Mouse (Mus musculus) left cerebral cortex, postnatal 36 days (tissue): ENCODE data around the gene Fkbp15. TPM values are rescaled to one million over a fixed set of nuclear protein-coding genes. Genes with fewer than 3 reads are reported as not detected.

Experiments used
- DNase-seq, 2 experiments: peaks; one replicate each; pipeline ENCODE4 v3.0.0; 2021 to 2022; ENCODE audit warnings: low spot score in 2 of 2, mixed read lengths in 1 of 2
- intact Hi-C: fragments of 180-260 bp; cut with DNase I; formaldehyde crosslinking; loops from one replicate; pipeline ENCODE4 v1.15.1; 2025
- total RNA-seq, 2 experiments: library from RNA; stranded (reverse); gene quantifications; 2 replicates each; pipeline ENCODE4 v1.2.3; 2021

The Fkbp15 gene
- 10 to 100 TPM; 34.5 to 38.9 TPM for total RNA-seq

DNA sequence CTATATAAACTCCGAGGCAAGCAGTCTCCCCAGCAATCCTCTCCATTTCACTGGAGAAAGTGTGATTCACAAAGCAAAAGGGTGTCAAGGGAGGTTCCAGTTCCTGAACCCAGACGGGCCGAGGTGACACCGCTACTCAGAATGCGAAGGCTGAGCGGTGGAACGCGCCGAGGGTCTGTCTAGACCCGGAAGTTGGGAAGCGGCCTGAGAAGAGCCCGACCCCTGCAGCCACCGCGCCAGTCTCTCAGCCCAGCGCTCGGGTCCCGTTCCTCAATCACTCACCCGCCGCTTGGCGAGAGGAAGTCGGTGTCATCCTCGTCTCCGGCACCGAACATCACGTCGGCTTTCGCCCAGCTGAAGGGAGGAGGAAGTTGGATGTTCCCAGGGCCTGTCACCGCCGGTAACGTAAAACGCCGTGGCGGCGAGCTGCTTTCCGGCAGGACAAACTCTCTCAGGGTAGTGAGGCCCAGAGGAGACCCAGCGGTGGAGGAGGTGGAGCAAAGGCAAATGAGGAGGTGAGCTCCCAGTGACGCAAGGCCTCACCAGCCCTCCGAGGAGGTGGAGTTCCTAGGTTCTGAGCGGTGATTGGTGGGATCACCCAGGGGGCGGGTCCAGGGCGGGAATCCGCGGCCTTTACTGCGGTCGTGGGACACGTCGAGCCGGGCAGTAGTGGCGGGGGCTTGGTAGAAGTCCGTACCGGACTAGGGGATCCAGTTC, at the start of gene Fkbp15, which contains the start of gene Slc31a1:
Gene Fkbp15, minus strand, starts transcription at position 461 of the 717 bp plus-strand sequence.
Gene Slc31a1, plus strand, starts transcription at position 640 of the 717 bp plus-strand sequence.
- intact Hi-C loops = loop anchor here (2.0 kb wide), 1 partner anchor 49 kb away; the partner anchor contains the start of genes Cdc26 and Prpf4
- peak; percentile 98 for DNase-seq

DNA sequence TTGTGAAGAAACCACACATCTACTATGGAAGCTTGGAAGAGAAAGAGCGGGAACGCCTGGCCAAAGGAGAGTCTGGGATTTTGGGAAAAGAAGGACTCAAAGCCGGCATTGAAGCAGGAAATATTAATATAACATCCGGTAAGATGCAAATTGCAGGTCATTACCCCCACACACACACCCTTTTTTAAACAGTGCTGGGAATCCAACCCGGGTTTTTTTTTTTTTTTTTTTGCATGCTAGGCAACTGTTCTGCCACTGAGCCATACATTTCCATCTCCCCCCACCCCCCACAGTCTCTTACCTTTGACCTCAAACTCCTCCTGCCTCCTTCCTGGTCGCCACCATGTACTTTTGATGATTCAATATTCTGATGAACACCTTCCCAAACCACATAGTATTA, 49.3 kb upstream of the Fkbp15 start:
- intact Hi-C loops = loop anchor here (2.0 to 5.0 kb wide), 3 partner anchors 49 to 202 kb away; partner anchors contain the start of genes Fkbp15, Hdhd3 and Slc31a1

GRCm38 (mm10) chr4:62408601-62409282, 48.4 kb upstream of the Fkbp15 start, which contains the start of the genes Cdc26 and Prpf4:
Gene Cdc26 (minus strand): TSS chr4:62408642.
Gene Prpf4 (plus strand): TSS chr4:62408797.
- intact Hi-C loops = loop anchor here (2.0 to 5.0 kb wide), 3 partner anchors 48 to 201 kb away; partner anchors contain the start of genes Fkbp15, Hdhd3 and Slc31a1
- peak; percentile 96 to 98 for DNase-seq

More for the DNA sequence above, 49.3 kb upstream of the Fkbp15 start:
- DNase-seq = no peak

DNA sequence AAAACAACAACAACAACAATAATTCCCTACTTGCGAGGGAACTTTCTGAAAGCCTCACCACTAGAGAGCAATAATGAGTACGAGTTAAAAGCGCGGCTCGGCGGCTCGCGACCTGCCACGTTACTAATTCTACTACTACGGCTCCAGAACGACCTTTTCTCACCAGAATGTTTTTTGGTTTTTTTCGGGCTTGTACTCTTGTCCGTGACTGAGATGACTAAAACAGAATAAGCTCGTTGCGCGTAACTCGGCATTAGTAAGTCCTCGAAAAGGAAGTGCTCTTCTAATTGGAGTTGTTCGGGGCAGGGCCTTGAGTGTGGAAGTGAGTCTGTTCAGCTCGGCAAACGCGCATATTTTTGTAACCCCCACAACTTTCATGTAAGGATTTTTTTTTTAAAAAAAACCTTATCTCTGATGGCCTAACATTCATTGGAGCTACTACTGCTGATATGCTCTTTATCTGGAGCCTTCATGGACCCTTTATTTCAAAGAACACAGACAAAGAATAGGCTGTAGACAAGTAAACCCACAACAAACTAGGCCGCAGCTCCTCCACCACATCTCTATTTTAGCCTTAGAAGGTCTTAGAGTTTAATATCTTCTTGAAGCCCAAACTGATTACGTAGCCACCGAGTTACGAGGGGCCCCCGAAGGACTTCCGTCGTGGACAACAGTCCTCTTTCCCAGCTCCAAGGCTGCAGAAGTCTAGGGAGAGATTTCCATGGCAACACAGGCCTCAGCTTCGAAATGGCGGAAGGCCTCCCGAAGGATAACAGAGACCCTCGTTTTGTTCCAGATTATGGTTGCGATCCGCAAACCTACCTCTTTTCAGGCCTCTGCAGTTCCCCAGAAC, 47.6 kb upstream of the Fkbp15 start:
- DNase-seq = peak; percentile 57 to 58
- intact Hi-C loops = loop anchor here (2.0 to 5.0 kb wide), 3 partner anchors 47 to 201 kb away; partner anchors contain the start of genes Fkbp15, Hdhd3 and Slc31a1

DNA sequence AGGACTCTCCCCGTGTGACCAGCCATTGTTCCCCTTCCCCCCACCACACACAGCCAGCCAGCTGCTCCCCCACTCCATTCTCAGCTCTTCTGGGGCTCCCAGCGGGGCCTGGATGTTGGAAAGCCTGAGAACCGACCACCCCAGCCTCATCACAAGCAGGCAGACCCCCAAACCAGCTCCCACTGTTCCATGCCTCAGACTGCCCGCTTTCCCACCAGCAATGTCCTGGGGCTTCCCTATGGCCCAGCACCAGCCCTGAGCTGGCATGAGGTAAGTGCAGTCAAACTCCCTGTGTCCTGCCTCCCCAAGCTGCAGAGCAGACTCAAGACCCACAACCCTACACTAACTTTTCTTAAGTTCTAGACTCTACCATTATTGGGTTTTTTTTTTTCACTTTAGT, 45.8 kb upstream of the Fkbp15 start:
- intact Hi-C loops = loop anchor here (5.0 kb wide), 2 partner anchors 96 to 199 kb away; partner anchors contain the start of gene Hdhd3
- DNase-seq = no peak

GRCm38 (mm10) chr4:62398956-62399355, 38.6 kb upstream of the Fkbp15 start:
- intact Hi-C loops = no loop called here
- no peak for DNase-seq

GRCm38 (mm10) chr4:62397616-62398365, 37.4 kb upstream of the Fkbp15 start:
- intact Hi-C loops = no loop called here
- no peak for DNase-seq

- intact Hi-C loops = no loop called here
- DNase-seq = no peak
These were observed 35.5 kb upstream of the Fkbp15 start for GRCm38 (mm10) chr4:62395806-62396205.

DNA sequence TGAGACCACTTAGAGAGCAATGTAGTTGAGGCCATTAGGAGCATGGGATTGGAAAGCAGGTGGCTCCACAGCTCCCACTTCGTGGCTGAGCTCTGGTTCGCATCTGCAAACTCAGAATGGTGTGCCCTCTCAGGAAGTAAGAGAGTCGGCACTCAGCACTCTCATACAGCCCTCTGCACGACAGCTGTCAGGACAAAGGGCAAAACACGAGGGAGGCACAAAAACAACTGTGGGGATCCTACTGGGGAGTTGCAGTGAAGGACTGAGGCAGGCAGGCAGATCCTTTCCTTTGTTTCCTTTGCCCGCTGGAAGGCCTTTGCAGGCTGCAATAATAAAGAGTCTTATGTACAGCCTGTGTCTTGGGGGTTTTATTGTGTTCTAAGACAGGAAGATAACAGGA, 33.1 kb upstream of the Fkbp15 start:
- no peak for DNase-seq
- intact Hi-C loops = no loop called here

DNA sequence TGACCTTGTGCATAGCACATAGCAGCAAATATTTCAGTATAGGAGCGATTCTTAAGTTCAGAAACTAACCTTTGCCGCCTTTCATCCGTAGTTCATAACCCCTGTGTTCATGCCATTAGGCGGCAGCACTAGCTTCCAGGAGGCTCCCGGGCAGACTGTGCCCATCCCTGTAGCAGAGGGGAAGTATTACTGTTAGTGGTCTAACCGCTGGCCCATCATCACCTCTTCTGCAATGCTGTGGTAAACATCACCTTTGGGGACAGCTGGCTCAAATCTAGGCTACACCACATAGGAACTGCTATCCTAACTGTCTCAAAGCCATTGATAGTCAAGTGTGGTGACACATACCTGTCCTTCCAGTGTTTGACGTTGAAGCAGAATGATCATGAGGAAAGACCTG, 31.5 kb upstream of the Fkbp15 start:
- intact Hi-C loops = no loop called here
- DNase-seq = no peak

GRCm38 (mm10) chr4:62389592-62390512, 29.5 kb upstream of the Fkbp15 start:
- intact Hi-C loops = no loop called here
- no peak for DNase-seq

- DNase-seq = peak in 1 of 2 experiments; percentile 15
- intact Hi-C loops = no loop called here
These were observed 25.1 kb upstream of the Fkbp15 start for GRCm38 (mm10) chr4:62385439-62385838.

DNA sequence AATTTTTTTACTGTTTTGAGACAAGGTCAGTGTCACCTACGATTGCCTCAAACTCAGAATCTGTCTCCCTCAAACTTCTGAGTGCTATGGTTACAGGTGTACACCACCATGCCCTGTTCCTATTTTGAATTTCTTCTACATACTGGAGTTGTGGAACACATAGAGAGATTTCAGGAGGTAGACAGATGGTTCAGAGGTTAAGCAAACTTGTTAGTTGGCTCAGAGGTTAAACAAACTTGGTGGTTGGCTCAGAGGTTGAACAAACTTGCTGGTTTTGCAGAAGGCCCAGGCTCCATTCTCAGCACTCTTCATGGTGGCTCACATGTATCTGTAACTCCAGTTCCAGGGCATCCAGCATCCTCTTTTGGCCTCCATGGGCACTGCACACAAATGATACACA, 23.8 kb upstream of the Fkbp15 start:
- intact Hi-C loops = no loop called here
- no peak for DNase-seq

GRCm38 (mm10) chr4:62383752-62384151, 23.4 kb upstream of the Fkbp15 start:
- intact Hi-C loops = no loop called here
- DNase-seq = no peak

DNA sequence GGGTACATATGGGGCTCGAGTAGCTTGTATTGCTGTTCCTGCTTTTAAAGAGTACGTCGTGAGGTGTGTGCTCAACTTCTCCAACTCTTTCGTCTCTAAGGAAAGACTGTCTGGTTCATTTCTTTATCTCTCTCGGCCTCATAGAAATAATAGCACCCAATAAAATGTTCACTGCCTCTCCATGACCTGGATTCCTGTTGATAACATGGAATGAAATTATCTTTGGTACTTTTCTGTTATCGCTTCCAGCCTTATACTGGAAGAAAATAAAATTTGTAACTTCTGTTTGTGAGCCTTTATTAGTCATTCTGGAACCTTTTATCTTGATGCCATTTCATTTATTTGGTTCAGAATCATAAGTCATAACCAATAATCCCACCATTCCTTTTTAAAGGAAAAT, 22.9 kb upstream of the Fkbp15 start:
- intact Hi-C loops = no loop called here
- DNase-seq = no peak

DNA sequence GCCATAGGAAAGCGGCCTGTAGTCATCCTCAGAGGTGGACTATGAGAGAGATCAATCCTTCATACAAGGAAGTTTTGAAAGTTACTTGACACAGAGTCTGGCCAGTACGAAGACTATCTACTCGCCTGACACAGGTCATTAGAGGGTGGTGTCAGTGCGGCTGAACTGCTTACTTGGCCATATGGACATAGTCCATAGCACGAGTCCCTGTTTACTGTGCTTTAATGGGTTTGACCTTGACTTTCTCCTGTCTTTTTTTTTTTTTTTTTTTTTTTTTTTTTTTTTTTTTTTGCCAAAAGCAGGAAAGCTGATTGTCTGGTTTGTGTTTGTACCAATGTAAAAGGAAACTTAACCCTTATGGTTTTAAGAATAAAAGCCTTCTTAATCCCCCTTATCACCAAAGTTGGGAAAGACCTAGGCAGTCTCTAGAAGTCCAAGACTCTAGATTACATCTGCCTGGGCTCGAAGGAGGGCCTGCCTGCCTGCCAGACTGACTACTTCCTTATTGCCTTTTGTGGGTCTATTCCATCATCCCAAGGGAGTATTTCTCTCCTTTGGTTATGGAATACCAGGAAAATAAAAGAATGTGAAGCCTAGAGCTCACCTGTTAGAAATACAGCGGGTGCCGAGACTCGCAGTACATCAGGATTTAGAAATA, 19.5 kb upstream of the Fkbp15 start:
- intact Hi-C loops = no loop called here
- no peak for DNase-seq

DNA sequence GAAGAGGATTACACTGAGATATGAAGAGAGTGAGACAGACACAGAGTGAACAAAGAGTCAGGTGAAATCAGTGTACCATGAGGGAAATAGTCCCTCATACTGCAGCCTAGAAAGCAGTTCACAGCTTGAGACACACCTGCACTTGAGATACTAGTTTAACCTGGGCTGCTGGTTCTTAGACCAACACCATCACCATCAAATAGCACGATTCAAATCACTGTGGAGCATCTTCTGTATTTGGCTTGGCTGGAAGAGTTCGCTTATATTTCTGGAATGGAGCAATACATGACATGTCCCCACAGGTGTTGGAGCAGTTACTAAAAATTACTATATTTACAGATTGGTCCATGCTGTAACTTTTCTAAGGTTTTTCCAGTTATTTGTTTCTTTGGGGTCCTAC, 15.8 kb upstream of the Fkbp15 start:
- no peak for DNase-seq
- intact Hi-C loops = no loop called here
